Mouse (Mus musculus) ovary, adult 18-20 months (tissue): ENCODE data around the gene Tesk2.
A peak's percentile ranks its signal among the peaks of the same experiment; 100 is the strongest.

Experiments
- DNase-seq: peaks from one replicate; pipeline ENCODE4 v3.0.0; 2022; ENCODE audit warnings: low spot score, mixed read lengths

The Tesk2 gene

GRCm38 (mm10) chr4:116719396-116719795, 1.4 kb upstream of the Tesk2 start:
- DNase-seq = peak; percentile 43

GRCm38 (mm10) chr4:116721098-116721628, 415 bp downstream of the Tesk2 start:
- no peak for DNase-seq

DNA sequence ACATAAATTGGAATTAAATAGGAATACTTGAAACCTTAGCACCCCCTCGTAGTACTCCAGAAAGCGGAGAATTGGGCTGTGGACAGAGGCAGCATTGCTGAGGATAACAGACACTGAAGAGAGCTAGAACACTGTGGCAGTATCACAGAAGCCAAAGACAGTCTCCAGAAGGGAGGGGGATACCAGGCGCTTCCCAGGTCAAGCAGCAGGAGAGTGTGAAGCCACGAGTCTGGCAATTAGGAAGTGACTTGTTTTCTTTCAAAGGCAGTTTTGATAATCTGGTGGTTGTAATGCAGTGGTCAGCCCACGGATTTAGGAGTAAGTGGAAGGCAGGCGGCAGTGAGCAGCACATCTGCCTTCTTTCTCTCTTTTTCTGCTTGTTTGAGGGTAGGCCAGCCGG, 1.5 kb downstream of the Tesk2 start:
- no peak for DNase-seq

GRCm38 (mm10) chr4:116725444-116725843, 4.7 kb downstream of the Tesk2 start:
- DNase-seq = no peak

- no peak for DNase-seq
Observed at GRCm38 (mm10) chr4:116727401-116727800, 6.7 kb downstream of the Tesk2 start.

DNA sequence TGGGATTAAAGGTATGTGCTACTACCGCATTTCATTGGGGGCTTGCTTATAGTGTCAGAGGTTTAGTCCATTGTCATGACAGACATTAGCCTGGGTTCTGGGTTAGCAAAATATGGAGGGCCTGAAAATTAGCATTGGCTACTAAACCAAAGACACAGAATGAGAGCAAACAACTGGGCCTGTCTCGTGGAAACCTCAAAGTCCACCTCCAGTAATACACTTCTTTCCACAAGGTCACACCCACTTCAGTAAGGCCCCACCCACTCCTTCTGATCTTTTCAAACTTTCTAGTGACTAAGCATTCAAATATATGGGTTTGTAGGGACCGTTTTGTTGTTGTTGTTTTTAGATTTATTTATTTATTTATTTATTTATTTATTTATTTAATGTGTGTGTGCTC, 8.8 kb downstream of the Tesk2 start:
- DNase-seq = no peak

- no peak for DNase-seq
Observed at GRCm38 (mm10) chr4:116731077-116731476, 10.3 kb downstream of the Tesk2 start.

DNA sequence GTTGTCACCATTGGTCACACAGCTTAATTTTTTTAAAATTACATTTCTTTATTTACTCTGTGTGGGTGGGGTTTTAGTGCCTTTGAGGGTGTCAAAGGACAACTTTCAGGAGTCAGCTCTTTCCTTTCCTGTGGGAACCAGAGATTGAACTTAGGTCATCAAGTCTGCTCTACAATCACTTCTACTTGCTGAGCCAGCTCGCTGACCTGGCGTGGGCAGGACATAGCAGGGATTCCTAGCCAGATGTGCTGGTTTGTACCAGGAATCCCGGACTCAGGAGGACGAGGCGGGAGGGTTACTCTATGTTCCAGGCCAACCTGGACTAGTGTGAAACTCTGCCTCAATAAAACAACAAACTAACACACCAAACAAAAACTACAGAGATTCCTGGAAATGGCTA, 11.6 kb downstream of the Tesk2 start:
- no peak for DNase-seq

DNA sequence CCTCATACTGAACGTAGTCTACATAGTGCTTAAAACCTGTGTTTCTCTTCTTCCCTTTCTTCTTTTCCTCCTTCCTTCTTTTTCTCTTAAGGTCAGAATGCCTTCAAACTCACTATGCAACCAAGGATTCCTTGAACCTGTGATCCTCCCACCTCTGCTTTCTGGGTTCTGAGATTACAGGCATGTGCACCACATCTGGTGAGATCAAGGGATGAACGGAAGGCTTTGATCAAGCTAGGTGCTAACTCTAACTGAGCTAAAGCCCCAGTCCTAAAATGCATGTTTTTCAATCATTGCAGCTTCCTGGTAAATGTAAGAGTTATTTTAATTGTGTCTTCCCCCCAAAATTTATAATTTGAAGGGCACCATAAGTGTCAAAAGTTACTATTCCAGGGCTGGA, 14.2 kb downstream of the Tesk2 start:
- DNase-seq = no peak

DNA sequence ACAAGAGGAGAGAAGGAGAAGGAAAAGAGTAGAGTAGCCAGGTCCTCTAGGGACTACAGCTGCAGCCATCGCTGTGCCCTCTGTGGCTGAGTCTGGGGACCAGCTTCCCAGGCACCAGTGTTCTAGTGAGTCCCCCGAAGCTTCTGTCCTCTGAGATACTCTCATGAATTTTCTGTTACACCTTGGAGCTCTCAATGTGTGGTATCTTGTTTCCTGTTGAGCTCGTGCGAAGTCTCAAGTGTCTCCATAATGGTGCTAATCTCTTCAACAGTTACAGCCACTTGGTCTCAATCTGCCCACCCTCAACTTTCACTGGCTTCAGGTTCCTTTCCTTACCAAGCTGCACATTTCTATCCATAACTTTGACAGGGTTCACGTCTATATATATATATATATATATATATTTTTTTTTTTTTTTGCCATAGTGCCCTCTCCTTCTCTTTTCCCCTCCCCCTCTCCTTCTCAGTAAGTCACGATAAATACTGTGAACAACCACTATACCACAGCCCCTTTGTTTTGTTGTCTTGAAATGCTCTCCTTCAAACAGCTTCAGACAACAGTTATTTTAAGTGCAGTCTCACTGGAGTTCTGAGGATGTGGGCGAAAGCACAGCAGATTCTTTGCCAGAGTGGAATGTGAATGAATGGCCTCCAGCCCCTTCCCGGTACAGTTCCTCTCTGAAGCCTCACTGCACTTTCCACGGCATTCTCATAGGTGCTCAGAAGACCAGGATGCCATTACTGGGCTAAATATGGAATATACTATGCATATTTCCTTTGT, 18.4 kb downstream of the Tesk2 start:
- no peak for DNase-seq

DNA sequence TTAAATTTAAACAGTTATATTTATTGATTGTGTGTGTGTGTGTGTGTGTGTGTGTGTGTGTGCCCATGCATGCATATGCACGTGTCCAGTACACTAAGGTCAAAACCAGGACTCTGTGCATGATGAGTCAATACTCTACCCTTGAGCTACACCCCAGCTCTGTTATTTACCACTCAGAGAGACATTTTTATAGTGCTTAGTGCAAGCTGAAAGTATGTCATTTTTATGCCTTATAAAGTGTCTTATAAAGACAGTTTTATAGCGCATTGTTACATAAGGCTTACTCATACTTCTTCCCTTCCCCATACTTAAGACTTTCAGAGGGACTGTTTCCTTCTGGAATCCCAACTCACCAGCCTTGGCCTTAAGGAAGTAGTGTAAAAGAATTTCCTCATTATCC, 29.0 kb downstream of the Tesk2 start:
- no peak for DNase-seq

DNA sequence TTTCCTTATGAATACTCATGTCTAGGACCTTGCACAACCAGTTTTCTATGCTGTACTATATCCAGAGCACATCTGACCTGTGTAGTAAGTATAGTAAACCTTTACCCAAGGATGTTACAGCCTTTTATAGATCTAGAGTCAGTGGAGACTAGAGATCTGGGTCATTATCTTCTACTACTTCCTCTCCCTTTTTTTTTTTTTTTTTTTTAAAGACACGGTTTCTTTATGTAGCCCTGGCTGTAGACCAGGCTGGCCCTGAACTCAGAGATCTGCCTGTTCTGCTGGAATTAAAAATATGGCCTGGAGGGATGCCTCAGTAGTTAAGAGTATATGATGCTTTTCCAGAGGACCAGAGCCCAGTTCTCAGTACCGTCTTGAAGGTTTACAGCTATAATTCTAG, 41.2 kb downstream of the Tesk2 start:
- no peak for DNase-seq

GRCm38 (mm10) chr4:116764001-116764400, 43.3 kb downstream of the Tesk2 start:
- no peak for DNase-seq

DNA sequence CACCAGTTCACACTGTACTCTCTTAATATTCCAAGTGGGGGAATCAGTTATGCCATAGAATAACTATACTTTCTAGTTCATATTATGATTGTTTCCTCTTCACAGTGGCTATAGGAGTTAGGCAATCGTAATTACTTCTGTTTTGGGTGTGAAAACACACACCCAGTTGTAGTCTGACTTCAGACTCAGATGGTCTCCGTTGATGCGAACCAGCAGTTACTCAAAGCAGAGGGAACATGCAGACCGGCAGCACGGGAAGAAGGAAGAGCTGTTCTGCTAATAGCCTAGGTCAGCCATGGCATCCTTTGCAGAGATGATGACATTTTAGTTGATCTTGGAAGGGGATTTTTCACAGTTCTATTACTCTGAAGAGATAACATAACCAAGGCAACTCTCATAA, 47.8 kb downstream of the Tesk2 start:
- DNase-seq = no peak

- no peak for DNase-seq
Observed at GRCm38 (mm10) chr4:116769060-116769459, 48.3 kb downstream of the Tesk2 start.

DNA sequence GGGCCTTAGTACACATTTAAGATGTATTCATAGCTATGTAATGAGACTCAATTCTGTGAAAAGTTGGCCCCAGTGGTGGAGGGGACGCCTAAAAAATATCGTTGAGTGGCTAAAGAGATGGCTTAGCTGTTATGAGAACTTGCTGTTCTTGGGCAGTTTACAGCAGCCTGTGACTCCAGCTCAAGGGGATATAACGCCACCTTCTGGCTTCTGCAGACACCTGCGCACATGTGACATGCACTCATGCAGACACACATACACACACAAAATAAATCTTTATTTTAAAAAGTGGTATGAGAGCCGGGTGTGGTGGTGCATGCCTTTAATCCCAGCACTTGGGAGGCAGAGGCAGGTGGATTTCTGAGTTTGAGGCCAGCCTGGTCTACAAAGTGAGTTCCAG, 55.6 kb downstream of the Tesk2 start:
- no peak for DNase-seq

DNA sequence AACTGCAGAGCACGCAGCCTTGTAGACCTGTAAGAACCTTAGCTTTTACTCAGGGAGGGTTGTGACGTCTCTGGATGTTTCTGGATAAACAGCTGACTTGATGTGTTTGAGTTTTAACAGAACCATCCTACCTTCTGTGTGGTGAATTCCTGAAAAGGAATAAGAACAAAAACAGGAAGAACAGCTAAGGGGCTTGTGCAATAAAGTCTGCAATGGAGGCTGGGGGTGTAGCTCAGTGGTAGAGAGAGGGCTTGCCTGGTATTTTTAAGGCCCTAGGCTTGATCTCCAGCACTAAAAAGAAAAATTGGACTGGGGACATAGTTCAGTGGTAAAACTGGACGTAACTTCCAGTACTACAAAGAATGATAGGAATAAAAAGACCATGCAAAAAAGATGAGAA, 56.3 kb downstream of the Tesk2 start:
- DNase-seq = no peak

- DNase-seq = no peak
Observed at GRCm38 (mm10) chr4:116780541-116780940, 59.8 kb downstream of the Tesk2 start.

DNA sequence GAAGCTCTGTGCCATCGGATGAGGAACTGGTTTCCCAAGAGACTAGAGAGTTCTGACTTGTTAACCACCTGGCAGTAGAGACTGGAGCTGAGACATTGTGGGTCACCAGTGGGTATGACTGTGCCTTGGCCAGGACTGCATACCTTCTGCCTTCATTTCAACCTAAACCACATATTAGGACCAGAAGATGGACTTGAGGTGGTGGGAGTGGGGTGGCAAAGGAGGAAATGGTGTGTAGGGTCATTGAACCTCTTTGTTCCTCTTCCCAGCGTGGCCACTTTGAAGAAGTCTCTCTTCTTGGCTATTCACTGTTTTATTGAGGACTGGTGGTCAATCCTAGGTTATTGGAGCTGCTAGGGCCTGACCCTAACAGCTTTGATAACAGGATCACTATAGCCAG, 60.6 kb downstream of the Tesk2 start:
- no peak for DNase-seq

DNA sequence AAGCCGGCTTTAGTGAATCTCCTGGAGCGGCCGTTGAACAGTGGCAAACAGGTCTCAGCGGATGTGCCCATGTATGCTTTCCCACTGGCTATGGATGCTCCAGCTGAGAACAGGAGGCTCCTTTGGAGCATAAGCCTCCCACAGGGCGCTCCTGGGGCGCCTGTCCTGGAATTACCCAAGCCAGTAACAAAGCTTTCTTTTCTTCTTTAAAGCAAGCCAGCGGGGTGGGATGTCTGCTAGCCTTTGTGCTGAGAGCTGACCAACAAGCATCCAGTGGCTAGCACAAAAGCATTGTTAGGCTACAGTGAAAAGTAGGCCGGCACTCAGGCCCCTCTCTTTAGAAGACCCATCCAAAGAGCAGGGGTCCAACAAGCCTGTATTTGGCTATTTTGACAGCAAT, 61.4 kb downstream of the Tesk2 start:
- no peak for DNase-seq

DNA sequence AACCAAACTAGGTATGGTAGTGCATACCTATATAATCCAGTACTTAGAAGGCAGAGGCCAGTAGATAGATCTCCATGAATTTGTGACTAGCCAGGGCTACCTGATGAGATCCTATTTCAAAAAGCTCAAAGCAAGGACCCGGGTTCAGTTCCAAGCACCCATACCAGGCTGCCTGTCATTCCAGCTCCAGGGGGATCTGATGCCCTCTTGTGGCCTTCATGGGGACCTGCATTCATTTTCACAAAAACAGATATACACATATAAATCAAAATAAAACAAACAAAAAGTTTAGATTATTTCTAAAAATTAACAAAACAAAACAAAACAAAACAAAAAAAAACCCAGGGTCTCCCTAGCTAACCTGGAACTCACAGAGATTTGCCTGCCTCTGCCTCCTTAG, 65.8 kb downstream of the Tesk2 start:
- no peak for DNase-seq

- DNase-seq = no peak
Observed at GRCm38 (mm10) chr4:116787985-116788760, 67.4 kb downstream of the Tesk2 start.

DNA sequence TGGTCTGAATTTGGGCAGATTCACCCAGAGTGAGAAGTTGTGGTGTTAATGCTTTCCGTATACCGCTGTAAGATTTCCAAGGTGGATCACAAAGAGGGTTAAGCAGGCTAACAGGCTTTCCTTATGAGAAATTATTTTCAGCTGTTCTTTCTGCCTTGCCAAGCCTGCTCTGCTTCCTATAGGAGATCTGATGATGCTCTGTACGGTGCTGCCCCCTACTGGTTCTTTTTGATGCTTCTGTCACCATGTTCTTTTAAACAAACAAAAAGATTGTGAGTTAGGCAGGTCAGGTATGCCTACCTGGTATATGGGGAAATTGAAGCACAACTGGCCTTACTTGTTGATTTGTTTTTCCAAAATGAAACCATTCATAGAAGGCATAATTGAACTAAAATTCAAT, 68.2 kb downstream of the Tesk2 start:
- DNase-seq = peak; percentile 41
